Mouse (Mus musculus): ENCODE measurements at regions not wholly inside any gene's neighbourhood (a gene's known extent, or its start where the extent isn't known, plus 50 kb on each side); places are given as distances from the start of the nearest gene placed in this dataset.

DNA sequence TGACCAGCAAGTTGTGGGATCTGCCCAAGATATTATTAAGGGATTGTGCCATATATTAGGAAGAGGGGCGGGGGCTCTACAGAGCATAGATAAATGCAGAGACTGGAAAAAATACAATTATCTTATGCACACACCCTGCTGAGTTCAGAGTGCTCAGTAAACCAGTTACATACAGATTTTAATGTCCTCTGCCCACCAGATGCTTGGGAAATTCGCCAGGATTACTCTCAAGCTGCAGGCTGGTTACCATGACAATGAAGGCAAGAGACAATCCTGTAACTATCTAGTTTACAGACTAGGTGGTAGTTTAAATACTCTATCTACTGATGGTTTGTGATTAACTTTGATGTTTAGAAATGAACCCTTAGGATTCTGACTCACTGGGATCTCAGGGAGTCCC is 220.2 kb downstream of the Emp1 start:
- ATAC-seq (ENCODE audit: extremely low read depth, insufficient number of reproducible peaks, low FRiP score, poor library complexity, severe bottlenecking): no peak

DNA sequence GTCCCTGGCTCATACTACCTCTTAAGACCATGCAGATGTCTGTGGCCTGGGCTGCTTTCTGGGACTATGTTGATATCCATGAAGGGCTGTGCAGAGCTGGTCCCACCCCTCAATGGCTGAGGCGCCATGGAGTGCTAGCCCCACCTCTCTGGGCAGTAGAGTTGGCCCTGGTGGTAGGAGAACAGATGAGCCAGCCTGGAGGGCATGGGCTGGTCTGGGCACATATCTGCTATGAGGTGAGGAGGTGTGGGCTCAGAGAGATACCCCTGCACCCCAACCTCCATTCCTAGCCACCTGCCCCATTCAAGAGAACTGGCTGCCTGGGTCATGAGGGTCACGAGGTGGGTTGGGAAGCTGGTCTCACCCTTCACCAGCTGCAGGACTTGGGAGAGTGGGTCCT is 222.4 kb downstream of the Emp1 start:
- ATAC-seq (ENCODE audit: extremely low read depth, insufficient number of reproducible peaks, low FRiP score, poor library complexity, severe bottlenecking): peak; percentile 16; the same call in 1 of the 2 replicates

DNA sequence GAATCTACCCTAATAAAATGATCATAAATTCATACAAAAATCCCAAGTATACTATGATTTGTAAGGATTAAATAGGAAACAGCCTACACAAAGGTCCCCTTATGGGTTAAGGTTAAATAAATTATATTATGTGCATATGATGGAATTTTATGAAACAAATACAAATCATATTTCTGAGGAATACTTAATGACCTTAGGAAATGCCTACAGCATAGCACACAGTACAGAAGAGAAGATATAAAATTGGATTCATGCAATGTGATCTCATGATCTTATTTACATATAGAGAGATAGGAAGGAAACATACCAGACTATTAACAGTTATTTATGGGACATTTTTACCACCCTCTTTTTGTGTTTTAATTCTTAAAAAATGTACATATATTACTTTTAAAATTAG is 227.7 kb downstream of the Emp1 start:
- ATAC-seq (ENCODE audit: extremely low read depth, insufficient number of reproducible peaks, low FRiP score, poor library complexity, severe bottlenecking): no peak

DNA sequence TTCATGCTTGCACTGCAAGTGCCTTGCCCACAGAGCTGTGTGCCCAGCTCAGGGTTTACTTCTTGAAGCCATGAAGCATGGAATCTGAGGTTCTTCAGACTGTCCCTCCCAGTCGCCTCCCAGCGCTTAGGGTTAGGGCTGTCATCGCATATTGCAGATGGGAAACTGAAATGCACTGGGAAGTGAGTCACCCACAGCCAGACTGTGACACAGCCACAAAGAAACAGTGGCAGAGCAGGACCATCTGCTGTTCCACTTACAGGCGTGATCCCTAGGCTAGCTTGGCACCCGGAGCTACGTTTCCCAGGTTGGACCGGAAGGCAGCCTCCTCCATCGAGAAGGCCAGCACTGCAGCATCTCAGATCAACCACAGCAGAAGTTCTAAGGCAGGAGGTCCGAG is 228.7 kb downstream of the Emp1 start:
- ATAC-seq (ENCODE audit: extremely low read depth, insufficient number of reproducible peaks, low FRiP score, poor library complexity, severe bottlenecking): no peak

DNA sequence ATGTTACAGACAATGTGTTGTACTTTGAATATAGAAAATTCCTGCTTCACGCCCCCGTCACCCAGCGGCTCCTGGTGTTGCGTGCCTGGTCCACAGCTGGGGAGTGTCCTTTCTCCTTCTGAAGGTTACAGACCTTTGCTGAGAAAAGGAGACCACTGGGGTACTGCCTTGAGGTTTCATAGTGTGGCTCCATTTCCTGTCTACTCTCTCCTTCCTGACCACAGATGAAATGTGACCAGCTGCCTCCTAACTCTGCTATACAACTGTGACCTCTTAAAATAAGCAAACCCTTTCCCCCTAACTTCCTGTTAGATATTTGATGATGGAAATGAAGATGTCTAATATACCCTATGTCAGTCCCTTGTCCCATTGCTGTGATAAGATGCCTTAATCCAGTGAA is 234.0 kb downstream of the Emp1 start:
- no peak for ATAC-seq (ENCODE audit: extremely low read depth, insufficient number of reproducible peaks, low FRiP score, poor library complexity, severe bottlenecking)

DNA sequence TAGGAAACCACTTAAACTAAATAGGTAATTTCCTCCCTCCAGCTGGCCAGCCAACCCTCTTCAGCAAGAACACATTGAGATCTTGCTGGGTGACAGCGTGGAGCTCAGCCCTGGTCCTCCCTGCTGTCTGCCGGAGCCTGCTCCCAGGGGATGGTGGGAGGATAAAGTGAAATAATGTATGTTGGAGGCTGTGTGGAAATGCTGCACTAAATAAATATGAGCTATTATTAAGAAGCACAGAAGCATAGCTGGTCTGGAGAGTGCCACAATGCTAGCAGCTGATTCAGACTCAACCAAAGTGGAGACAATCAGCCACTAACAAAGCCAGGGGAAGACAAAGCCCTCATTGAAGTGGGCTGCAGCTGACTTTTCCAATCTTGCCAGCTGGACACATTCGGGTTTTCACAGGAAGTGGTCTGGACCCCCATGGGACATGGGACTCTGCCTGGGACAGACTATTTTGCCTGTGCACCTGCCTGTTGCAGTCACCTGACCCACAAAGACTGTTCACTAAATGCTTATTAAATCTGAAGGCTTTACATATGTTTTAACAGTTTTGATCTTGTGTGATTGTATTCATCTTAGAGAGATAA is 248.3 kb downstream of the Emp1 start:
- ATAC-seq (ENCODE audit: extremely low read depth, insufficient number of reproducible peaks, low FRiP score, poor library complexity, severe bottlenecking): no peak

DNA sequence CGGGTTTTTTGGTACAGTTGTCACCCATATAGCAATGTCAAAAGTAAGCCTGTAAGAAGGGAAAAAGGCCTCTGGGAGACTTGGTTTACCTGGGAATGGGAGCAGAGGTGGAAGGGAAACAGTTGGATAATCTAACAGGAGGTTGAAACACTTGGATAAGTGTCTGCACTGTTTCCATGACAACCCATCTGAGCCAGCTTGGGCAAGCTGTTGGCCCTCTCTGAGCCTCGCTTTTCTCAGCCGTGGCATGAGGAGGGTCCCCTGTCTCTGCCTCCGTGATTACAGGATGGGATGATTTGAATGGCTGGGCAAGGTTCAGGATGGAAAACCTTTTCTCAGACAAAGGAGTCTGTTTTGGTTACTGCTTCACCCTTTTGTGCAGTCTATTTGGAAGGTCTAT is 265.6 kb downstream of the Emp1 start:
- no peak for ATAC-seq (ENCODE audit: extremely low read depth, insufficient number of reproducible peaks, low FRiP score, poor library complexity, severe bottlenecking)

DNA sequence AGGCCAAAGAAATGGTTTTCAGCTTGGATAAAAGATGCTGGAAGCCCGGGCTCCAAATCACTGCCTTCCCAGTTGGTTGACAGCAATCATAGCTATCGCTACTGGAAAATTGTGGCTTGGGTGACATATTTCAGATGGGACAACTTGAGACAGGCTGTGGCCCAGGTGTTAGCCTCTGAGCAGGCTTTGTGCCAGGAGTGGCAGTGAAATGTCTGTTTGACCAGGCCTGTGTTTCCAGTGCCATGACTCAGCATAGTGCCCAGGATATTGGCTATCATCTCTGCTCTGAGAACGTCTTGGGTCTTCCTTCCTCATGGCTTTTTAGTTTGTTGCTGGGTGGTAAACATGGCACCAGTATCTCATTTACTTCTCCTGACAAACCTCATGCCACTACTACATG is 266.9 kb downstream of the Emp1 start:
- ATAC-seq (ENCODE audit: extremely low read depth, insufficient number of reproducible peaks, low FRiP score, poor library complexity, severe bottlenecking): no peak

DNA sequence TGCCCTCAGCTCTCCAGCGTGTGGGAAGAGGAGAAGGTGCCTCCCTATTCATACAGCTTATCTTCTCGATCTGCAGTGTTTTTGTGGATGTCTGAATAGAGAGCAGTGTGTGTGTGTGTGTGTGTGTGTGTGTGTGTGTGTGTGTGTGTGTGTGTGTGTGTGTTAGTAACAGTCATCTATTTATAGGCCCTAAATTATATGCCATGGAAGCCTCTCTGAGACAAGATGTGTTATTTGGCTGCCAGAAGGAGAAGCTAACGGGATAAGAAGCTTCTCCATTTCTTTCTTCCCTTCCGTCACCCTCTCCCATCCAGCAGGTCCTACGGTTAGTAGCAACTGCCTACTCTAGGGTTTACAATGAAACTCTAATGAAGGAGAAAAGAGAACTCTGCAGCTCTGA is 270.3 kb downstream of the Emp1 start:
- ATAC-seq (ENCODE audit: extremely low read depth, insufficient number of reproducible peaks, low FRiP score, poor library complexity, severe bottlenecking): no peak

DNA sequence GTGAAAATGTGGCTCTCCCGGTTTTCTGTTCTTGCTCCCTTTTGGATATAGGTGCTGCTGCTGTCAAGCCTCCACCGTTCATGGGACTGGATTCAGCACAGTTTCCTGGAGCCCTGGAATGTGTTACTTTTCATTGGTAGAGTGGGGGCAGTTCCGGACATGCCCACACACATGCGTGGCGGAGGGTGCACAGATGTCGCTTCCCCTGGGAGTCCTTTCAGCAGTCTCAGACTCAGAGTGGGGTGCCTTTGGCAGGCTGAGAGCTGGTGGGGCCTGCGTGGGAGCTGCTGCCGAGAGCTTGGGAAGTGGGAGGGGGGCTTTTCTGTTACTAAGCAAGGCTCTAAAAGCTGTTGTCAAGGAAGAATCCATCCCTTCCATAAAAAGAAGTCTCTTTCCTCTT is 274.3 kb downstream of the Emp1 start:
- no peak for ATAC-seq (ENCODE audit: extremely low read depth, insufficient number of reproducible peaks, low FRiP score, poor library complexity, severe bottlenecking)

DNA sequence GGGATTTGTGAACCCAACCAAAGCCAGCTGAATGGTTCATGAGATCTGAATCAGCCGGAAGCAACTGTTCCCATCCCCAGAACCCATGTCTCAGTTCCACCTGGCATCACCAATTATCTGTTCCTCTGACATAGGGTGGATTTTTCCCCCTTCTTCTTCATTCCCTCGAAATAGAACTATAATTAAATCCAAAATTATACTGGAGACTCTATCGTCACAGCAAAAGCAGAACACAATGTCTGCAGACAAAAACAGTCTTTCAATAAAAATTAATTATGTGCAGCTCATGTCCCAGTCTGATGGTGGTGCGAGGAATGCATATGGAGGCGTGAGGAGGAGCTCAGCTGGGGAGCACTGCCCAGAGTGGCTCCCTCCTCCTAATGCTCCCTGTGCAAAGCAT is 280.4 kb downstream of the Emp1 start:
- no peak for ATAC-seq (ENCODE audit: extremely low read depth, insufficient number of reproducible peaks, low FRiP score, poor library complexity, severe bottlenecking)

DNA sequence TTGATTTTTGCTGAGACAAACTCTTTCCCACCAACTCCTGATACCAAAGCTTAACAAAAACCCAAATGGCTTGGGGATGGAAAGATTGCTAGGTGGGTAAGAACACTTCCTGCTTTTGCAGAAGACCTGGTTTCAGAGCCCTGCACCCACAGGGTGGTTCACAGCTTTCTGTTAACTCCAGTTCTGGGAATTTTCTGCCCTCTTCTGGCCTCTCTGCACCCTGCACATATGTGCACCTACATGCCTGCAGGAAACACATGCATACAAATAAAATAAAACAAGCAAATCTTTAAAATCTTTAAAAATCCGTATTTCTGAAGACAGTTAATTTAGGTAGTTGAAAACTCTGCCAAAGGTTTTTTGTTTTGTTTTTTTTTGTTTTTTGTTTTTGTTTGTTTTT is 283.8 kb downstream of the Emp1 start:
- no peak for ATAC-seq (ENCODE audit: extremely low read depth, insufficient number of reproducible peaks, low FRiP score, poor library complexity, severe bottlenecking)

DNA sequence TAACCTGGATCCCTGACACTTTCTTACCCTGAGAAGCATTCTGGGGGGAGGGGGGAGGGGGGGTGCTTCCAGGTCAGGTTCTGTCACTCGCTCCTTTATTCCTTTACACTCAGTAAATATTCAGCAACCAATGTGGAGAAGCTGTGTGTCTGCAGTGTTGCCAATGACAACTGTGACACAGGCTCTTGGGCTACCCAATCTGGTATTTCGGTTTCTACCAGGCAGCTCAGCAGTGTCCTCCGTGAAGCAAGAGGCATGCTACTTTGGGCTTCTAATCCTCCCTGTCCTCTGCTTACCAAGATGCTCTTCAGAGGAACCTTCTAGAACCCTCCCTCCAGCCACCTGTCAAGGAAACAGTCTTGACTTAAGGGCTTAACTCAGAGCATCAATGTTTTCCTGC is 290.7 kb downstream of the Emp1 start:
- no peak for ATAC-seq (ENCODE audit: extremely low read depth, insufficient number of reproducible peaks, low FRiP score, poor library complexity, severe bottlenecking)

DNA sequence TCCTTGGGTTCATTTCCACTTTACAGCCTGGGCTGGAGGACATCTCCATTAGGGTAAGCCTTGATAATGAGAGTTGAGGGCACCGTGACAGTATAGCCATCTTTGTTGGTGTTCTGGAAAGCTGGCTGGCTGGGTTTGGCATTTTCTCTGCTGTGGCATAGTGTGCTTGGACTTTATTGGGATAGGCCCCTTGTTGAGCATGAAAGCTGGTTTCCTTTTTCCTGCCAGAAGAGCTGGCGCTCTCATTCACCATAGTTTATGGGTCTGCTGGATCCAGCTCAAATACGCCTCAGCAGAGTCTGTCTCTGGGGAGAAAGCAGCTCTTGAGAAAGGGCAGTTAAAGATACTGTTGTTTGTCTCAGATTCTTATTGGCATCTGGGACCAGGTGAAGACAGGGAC is 300.0 kb downstream of the Emp1 start:
- no peak for ATAC-seq (ENCODE audit: extremely low read depth, insufficient number of reproducible peaks, low FRiP score, poor library complexity, severe bottlenecking)

DNA sequence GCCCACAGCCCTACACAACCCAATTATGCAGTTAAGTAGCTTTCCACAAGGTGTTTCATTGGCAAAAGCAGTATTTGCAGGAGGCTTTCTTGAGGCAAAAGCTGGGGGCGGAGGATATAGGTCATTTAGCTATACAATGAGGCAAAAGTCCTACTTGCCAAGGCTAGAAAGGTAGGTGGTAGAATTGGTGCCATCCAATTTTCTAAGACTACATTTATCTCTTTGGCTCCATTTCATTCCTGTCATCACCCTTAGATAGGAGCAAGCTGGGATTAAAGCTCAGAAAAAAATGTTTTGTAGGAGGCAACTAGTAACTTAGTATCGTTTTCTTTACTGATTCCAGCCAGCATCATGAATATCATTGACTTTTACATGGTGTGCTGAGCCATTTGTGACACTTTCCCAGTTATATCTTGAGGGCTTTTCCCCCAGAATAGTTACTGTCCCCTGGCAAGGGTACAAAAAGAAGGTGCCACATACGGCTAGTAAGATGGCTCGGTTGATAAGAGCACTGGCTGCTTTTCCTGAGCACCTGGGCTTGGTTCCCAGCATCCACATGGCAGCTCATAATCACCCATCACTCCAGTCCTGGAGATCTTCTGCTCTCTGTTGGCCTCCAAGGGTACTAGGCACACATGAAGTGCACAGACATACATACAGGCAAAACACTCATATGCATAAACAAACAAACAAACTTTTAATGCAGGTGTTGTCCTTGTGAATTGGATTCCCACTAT is 300.6 kb downstream of the Emp1 start:
- no peak for ATAC-seq (ENCODE audit: extremely low read depth, insufficient number of reproducible peaks, low FRiP score, poor library complexity, severe bottlenecking)

Data from neutrophil, adult 5-6 weeks (primary cell).